In the genomic region with DNA sequence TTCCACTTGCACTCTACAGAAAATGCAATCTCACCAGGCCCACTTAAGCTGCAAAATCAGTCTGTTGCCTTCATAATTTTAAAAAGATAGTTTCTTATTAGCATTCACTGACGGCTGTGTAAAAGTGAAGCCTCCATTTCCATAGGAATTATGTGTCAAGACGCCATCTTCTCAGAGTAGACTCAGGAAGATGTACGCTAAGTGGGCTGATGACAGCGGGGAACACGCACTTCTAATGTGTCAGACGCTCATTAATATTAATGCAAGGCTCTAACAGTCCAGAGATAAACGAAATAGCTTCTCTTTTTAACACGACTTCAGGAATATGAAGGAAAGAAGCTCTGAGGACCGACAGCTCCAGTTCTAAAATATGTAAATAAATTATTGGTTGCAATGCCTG, we compare ENCODE assay signal across 25 mouse cellular contexts. TPM values are rescaled to one million over a fixed set of nuclear protein-coding genes. Genes with fewer than 3 reads are reported as not detected.
DNase-seq lines count a peak whose midpoint lies in the region; ATAC-seq and TF ChIP-seq lines count a peak whose summit lies in the region.
"Had no signal": no experiment of that assay in that cellular context is flagged by ENCODE, and none has a peak within 500 bp of the region (broad histone marks: within the 10 kb centered on the region; RNA-seq: fewer than 3 reads in every experiment).

No protein-coding gene starts in this region.

- peaks cover 35% of the 10 kb centered on the region for H3K36me3 ChIP-seq in midbrain, embryonic 13.5 days
- H3K36me3 ChIP-seq in midbrain, embryonic 11.5 days (ENCODE audit: control insufficient read depth, insufficient read depth, low read length) = peaks cover 3% of the 10 kb centered on the region; the same call in 1 of the 2 replicates
- H3K36me3 ChIP-seq in forebrain, embryonic 16.5 days (ENCODE audit: control insufficient read depth, insufficient read depth) = no peaks in the 10 kb centered on the region
- H3K36me3 ChIP-seq in kidney, adult 2 months (ENCODE audit: control insufficient read depth, insufficient read depth, low read length) = peaks cover 1% of the 10 kb centered on the region; the same call in 1 of the 2 replicates

- H3K4me3 ChIP-seq in midbrain, embryonic 13.5 days (replicated peaks) = no peak overlapping the region
- H3K4me3 ChIP-seq in midbrain, embryonic 11.5 days (ENCODE audit: low read depth, low read length) = no peak overlapping the region
- H3K4me3 ChIP-seq in forebrain, embryonic 16.5 days (replicated peaks; ENCODE audit: low read length) = no peak overlapping the region
- H3K4me3 ChIP-seq in kidney, adult 2 months (ENCODE audit: insufficient read depth, low read depth, low read length) = no peak overlapping the region
- H3K4me3 ChIP-seq: gastrocnemius, adult 2 months; heart, adult 2 months; heart, embryonic 13.5 days; left cerebral cortex, adult 2 months; limb, embryonic 12.5 days; liver, embryonic 15.5 days; midbrain, embryonic 12.5 days; myocyte; neural tube, embryonic 13.5 days had no signal

- no peak for DNase-seq in midbrain, embryonic 11.5 days (ENCODE audit: low spot score, missing footprints)
- peak; percentile 26 for DNase-seq in brain, embryonic 18.5 days (ENCODE audit: low read depth, low spot score)
- DNase-seq in layer of hippocampus, postnatal 10 days (ENCODE audit: low spot score in 2 of 2) = no peak
- DNase-seq in kidney, adult 2 months = no peak
- DNase-seq: adrenal gland, postnatal 36 days; B cell, adult 2 months; cerebellum, adult 11 months; cerebellum, adult 9-10 months; cerebellum, postnatal 36 days; gastrocnemius, adult 2 months; heart, adult 2 months; heart, postnatal 10 days; kidney, postnatal 14 days; lung, embryonic 14.5 days; thymus, postnatal 4 days had no signal

- no peaks in the 10 kb centered on the region for H3K9me3 ChIP-seq in midbrain, embryonic 13.5 days
- no peaks in the 10 kb centered on the region for H3K9me3 ChIP-seq in midbrain, embryonic 11.5 days (ENCODE audit: control insufficient read depth, low read length)
- no peaks in the 10 kb centered on the region for H3K9me3 ChIP-seq in forebrain, embryonic 16.5 days (ENCODE audit: control insufficient read depth, low read length)
- H3K9me3 ChIP-seq: heart, embryonic 13.5 days; limb, embryonic 12.5 days; liver, embryonic 15.5 days; midbrain, embryonic 12.5 days; neural tube, embryonic 13.5 days had no signal

- H3K9ac ChIP-seq in midbrain, embryonic 13.5 days (replicated peaks) = no peak overlapping the region
- no peak overlapping the region for H3K9ac ChIP-seq in midbrain, embryonic 11.5 days (ENCODE audit: low read length)
- H3K9ac ChIP-seq in forebrain, embryonic 16.5 days (replicated peaks; ENCODE audit: low read depth, low read length) = no peak overlapping the region
- H3K9ac ChIP-seq: heart, embryonic 13.5 days; limb, embryonic 12.5 days; liver, embryonic 15.5 days; lung, embryonic 14.5 days; midbrain, embryonic 12.5 days; neural tube, embryonic 13.5 days had no signal

- TF ChIP-seq POLR2A in kidney, adult 2 months (IDR thresholded peaks at IDR 0.05; ENCODE audit: low read depth, low read length) = no peak

- H3K4me1 ChIP-seq in midbrain, embryonic 13.5 days (replicated peaks) = 0 out of 2 replicates have a peak, but pooled peaks cover 2% of the 10 kb centered on the region
- H3K4me1 ChIP-seq in midbrain, embryonic 11.5 days (ENCODE audit: control insufficient read depth, insufficient read depth, low read length) = no peaks in the 10 kb centered on the region
- peaks cover 6% of the 10 kb centered on the region for H3K4me1 ChIP-seq in forebrain, embryonic 16.5 days (replicated peaks; ENCODE audit: control insufficient read depth, insufficient read depth, low read length)
- no peaks in the 10 kb centered on the region for H3K4me1 ChIP-seq in kidney, adult 2 months (ENCODE audit: control insufficient read depth, insufficient read depth, low read length)
- H3K4me1 ChIP-seq: heart, embryonic 13.5 days; limb, embryonic 12.5 days; liver, embryonic 15.5 days; midbrain, embryonic 12.5 days; neural tube, embryonic 13.5 days had no signal

- H3K27me3 ChIP-seq in midbrain, embryonic 13.5 days = no peaks in the 10 kb centered on the region
- H3K27me3 ChIP-seq in midbrain, embryonic 11.5 days (ENCODE audit: control insufficient read depth, insufficient read depth, low read length) = no peaks in the 10 kb centered on the region
- H3K27me3 ChIP-seq in forebrain, embryonic 16.5 days (replicated peaks; ENCODE audit: control insufficient read depth, insufficient read depth, low read length) = no peaks in the 10 kb centered on the region
- no peaks in the 10 kb centered on the region for H3K27me3 ChIP-seq in kidney, adult 2 months (replicated peaks; ENCODE audit: control insufficient read depth, insufficient read depth, low read length)
- H3K27me3 ChIP-seq: heart, embryonic 13.5 days; limb, embryonic 12.5 days; liver, embryonic 15.5 days; midbrain, embryonic 12.5 days; neural tube, embryonic 13.5 days had no signal

- H3K4me2 ChIP-seq in midbrain, embryonic 13.5 days (replicated peaks) = no peak overlapping the region
- H3K4me2 ChIP-seq in midbrain, embryonic 11.5 days = no peak overlapping the region
- H3K4me2 ChIP-seq in forebrain, embryonic 16.5 days (ENCODE audit: low read length) = no peak overlapping the region
- H3K4me2 ChIP-seq: heart, embryonic 13.5 days; limb, embryonic 12.5 days; liver, embryonic 15.5 days; lung, embryonic 14.5 days; midbrain, embryonic 12.5 days; neural tube, embryonic 13.5 days had no signal

- TF ChIP-seq CTCF in kidney, adult 2 months (conservative IDR thresholded peaks at IDR 0.05; ENCODE audit: insufficient read depth, insufficient read length, low read depth, low read length) = no peak

- H3K27ac ChIP-seq in midbrain, embryonic 13.5 days = 0 out of 2 replicates have a peak overlapping the region, but pooled peaks have one; percentile 68
- no peak overlapping the region for H3K27ac ChIP-seq in midbrain, embryonic 11.5 days (ENCODE audit: low read depth, low read length)
- H3K27ac ChIP-seq in forebrain, embryonic 16.5 days (ENCODE audit: low read length) = peak overlapping the region; percentile 45
- H3K27ac ChIP-seq in kidney, adult 2 months (ENCODE audit: insufficient read depth, low read depth, low read length) = no peak overlapping the region
- H3K27ac ChIP-seq: gastrocnemius, adult 2 months; heart, adult 2 months; heart, embryonic 13.5 days; left cerebral cortex, adult 2 months; limb, embryonic 12.5 days; liver, embryonic 15.5 days; midbrain, embryonic 12.5 days; neural tube, embryonic 13.5 days had no signal

- ATAC-seq in midbrain, embryonic 13.5 days = peak; percentile 73
- ATAC-seq in midbrain, embryonic 11.5 days (ENCODE audit: low FRiP score) = no peak
- ATAC-seq in forebrain, embryonic 16.5 days = peak; percentile 95
- ATAC-seq: intestine, postnatal 0 days had no signal

- 59% methylated on average over 9 of the region's 9 CpGs for WGBS in midbrain, embryonic 13.5 days
- WGBS in midbrain, embryonic 11.5 days = 86% methylated on average over 9 of the region's 9 CpGs
- 50% methylated on average over 9 of the region's 9 CpGs for WGBS in forebrain, embryonic 16.5 days
- 90% methylated on average over 9 of the region's 9 CpGs for WGBS in kidney, adult 2 months

RNA-seq across cellular contexts. Expression of a gene that starts 13.9 kb away (rescaled TPM):
- polyA plus RNA-seq in midbrain, embryonic 13.5 days (2015; fragmentation: Nextera tagmentation; extraction: Ambion mirVana) = 20.7 and 23.5 TPM in 2 replicates
- polyA plus RNA-seq in midbrain, embryonic 11.5 days (2014; fragmentation: Nextera tagmentation; extraction: Ambion mirVana) = 26.0 and 30.0 TPM in 2 replicates
- 22.5 and 25.0 TPM in 2 replicates for polyA plus RNA-seq in forebrain, embryonic 16.5 days (2015; fragmentation: Nextera tagmentation; extraction: Ambion mirVana)
- total RNA-seq in layer of hippocampus, postnatal 10 days (2021) = 10 to 100 TPM; 15.6 to 17.3 TPM
- 15.1 and 17.2 TPM in 2 replicates for polyA plus RNA-seq in kidney, adult 2 months (2012; rRNA removed)

RNA-seq across cellular contexts. Expression of a gene that starts 13.9 kb away (rescaled TPM):
- 15.6 and 15.9 TPM in 2 replicates for polyA plus RNA-seq in midbrain, embryonic 13.5 days (2015; fragmentation: Nextera tagmentation; extraction: Ambion mirVana)
- 18.8 and 20.1 TPM in 2 replicates for polyA plus RNA-seq in midbrain, embryonic 11.5 days (2014; fragmentation: Nextera tagmentation; extraction: Ambion mirVana)
- 18.3 and 19.9 TPM in 2 replicates for polyA plus RNA-seq in forebrain, embryonic 16.5 days (2015; fragmentation: Nextera tagmentation; extraction: Ambion mirVana)
- total RNA-seq in layer of hippocampus, postnatal 10 days (2021) = 10 to 100 TPM; 12.7 to 12.9 TPM
- 29.9 and 34.8 TPM in 2 replicates for polyA plus RNA-seq in kidney, adult 2 months (2012; rRNA removed)

Comparison
In these comparisons a context has a peak if more than half of its experiments do, and no peak if none do; other contexts are left out.
1. H3K27ac ChIP-seq: peak in midbrain, embryonic 13.5 days (single experiment) and forebrain, embryonic 16.5 days (single experiment); none in midbrain, embryonic 11.5 days (single experiment) and kidney, adult 2 months (single experiment).